Comparison of ENCODE assay signal across 8 mouse cellular contexts in genomic region chr2:127507077-127507774, GRCm38 (mm10). TPM values are rescaled to one million over a fixed set of nuclear protein-coding genes. Genes with fewer than 3 reads are reported as not detected.
DNase-seq lines count a peak whose midpoint lies in the region; ATAC-seq and TF ChIP-seq lines count a peak whose summit lies in the region.

No protein-coding gene starts in this region.

- no peak overlapping the region for H3K4me2 ChIP-seq in forebrain, embryonic 11.5 days (ENCODE audit: low read depth, low read length, severe bottlenecking)
- H3K4me2 ChIP-seq in lung, postnatal 0 days (replicated peaks; ENCODE audit: low read depth, low read length) = no peak overlapping the region

- H3K36me3 ChIP-seq in ES-Bruce4 (ENCODE audit: control insufficient read depth, insufficient read depth, low read length, poor library complexity, severe bottlenecking) = no peaks in the 10 kb centered on the region
- H3K36me3 ChIP-seq in forebrain, embryonic 11.5 days (ENCODE audit: control insufficient read depth, insufficient read depth, low read length) = no peaks in the 10 kb centered on the region
- no peaks in the 10 kb centered on the region for H3K36me3 ChIP-seq in hindbrain, embryonic 10.5 days
- no peaks in the 10 kb centered on the region for H3K36me3 ChIP-seq in lung, postnatal 0 days (ENCODE audit: insufficient read depth, low read length)

- ATAC-seq in forebrain, embryonic 11.5 days (replicated peaks; ENCODE audit: low FRiP score) = peak; percentile 74
- peak; percentile 66 for ATAC-seq in lung, postnatal 0 days

- peak; percentile 51 for DNase-seq in c-Kit-positive CD71-positive TER-119-negative erythroid progenitor cells, embryonic 14.5 days (ENCODE audit: low read depth)
- DNase-seq in forebrain, embryonic 11.5 days (ENCODE audit: low spot score) = peak; percentile 88
- DNase-seq in hindbrain, embryonic 10.5 days (ENCODE audit: low spot score) = peak; percentile 86
- DNase-seq in layer of hippocampus, postnatal 10 days (ENCODE audit: low spot score in 2 of 2) = peak; percentile 93 to 95
- peak; percentile 80 for DNase-seq in lung, postnatal 0 days (ENCODE audit: low spot score)
- DNase-seq in ovary, postnatal 14 days (ENCODE audit: low spot score) = peak; percentile 83
- peak; percentile 63 to 82 for DNase-seq in thymus, postnatal 10 days (ENCODE audit: low spot score in 2 of 2)

- TF ChIP-seq CTCF in ES-Bruce4 (IDR thresholded peaks at IDR 0.05; ENCODE audit: low read depth, low read length) = peak; percentile 98
- peak; percentile 98 for TF ChIP-seq CTCF in lung, postnatal 0 days (IDR thresholded peaks at IDR 0.05)

- H3K9me3 ChIP-seq in ES-Bruce4 (replicated peaks; ENCODE audit: control insufficient read depth, insufficient read depth, low read length, poor library complexity, severe bottlenecking) = no peaks in the 10 kb centered on the region
- H3K9me3 ChIP-seq in forebrain, embryonic 11.5 days (ENCODE audit: control insufficient read depth, low read length) = no peaks in the 10 kb centered on the region
- H3K9me3 ChIP-seq in hindbrain, embryonic 10.5 days = no peaks in the 10 kb centered on the region
- H3K9me3 ChIP-seq in lung, postnatal 0 days (ENCODE audit: low read length) = no peaks in the 10 kb centered on the region

- no peak overlapping the region for H3K27ac ChIP-seq in ES-Bruce4 (ENCODE audit: insufficient read depth, low read length)
- H3K27ac ChIP-seq in forebrain, embryonic 11.5 days (ENCODE audit: low read depth, low read length) = no peak overlapping the region
- H3K27ac ChIP-seq in hindbrain, embryonic 10.5 days = no peak overlapping the region
- H3K27ac ChIP-seq in lung, postnatal 0 days (ENCODE audit: low read length) = no peak overlapping the region

- H3K9ac ChIP-seq in ES-Bruce4 (ENCODE audit: low read depth, poor library complexity, severe bottlenecking) = no peak overlapping the region
- no peak overlapping the region for H3K9ac ChIP-seq in forebrain, embryonic 11.5 days (ENCODE audit: low read length)
- H3K9ac ChIP-seq in lung, postnatal 0 days (replicated peaks; ENCODE audit: low read depth) = no peak overlapping the region

- WGBS in forebrain, embryonic 11.5 days = 37% methylated on average over 7 of the region's 7 CpGs
- 31% methylated on average over 7 of the region's 7 CpGs for WGBS in hindbrain, embryonic 10.5 days
- 25% methylated on average over 7 of the region's 7 CpGs for WGBS in lung, postnatal 0 days

- H3K4me3 ChIP-seq in ES-Bruce4 (ENCODE audit: low read depth, low read length) = no peak overlapping the region
- H3K4me3 ChIP-seq in forebrain, embryonic 11.5 days (ENCODE audit: low read depth, low read length) = no peak overlapping the region
- no peak overlapping the region for H3K4me3 ChIP-seq in hindbrain, embryonic 10.5 days
- H3K4me3 ChIP-seq in lung, postnatal 0 days (ENCODE audit: low read depth, low read length) = no peak overlapping the region

- no peak for TF ChIP-seq POLR2A in ES-Bruce4 (IDR thresholded peaks at IDR 0.05; ENCODE audit: insufficient read depth, low read length)

- H3K4me1 ChIP-seq in ES-Bruce4 (ENCODE audit: control insufficient read depth, insufficient read depth, low read length) = no peaks in the 10 kb centered on the region
- H3K4me1 ChIP-seq in forebrain, embryonic 11.5 days (replicated peaks; ENCODE audit: control insufficient read depth, insufficient read depth, low read length) = no peaks in the 10 kb centered on the region
- H3K4me1 ChIP-seq in hindbrain, embryonic 10.5 days (replicated peaks) = peaks cover 47% of the 10 kb centered on the region
- H3K4me1 ChIP-seq in lung, postnatal 0 days (ENCODE audit: insufficient read depth, low read depth, low read length) = no peaks in the 10 kb centered on the region

- H3K27me3 ChIP-seq in ES-Bruce4 (ENCODE audit: control insufficient read depth, insufficient read depth, low read length, poor library complexity, severe bottlenecking) = no peaks in the 10 kb centered on the region
- H3K27me3 ChIP-seq in forebrain, embryonic 11.5 days (ENCODE audit: control insufficient read depth, insufficient read depth, low read length) = no peaks in the 10 kb centered on the region
- H3K27me3 ChIP-seq in hindbrain, embryonic 10.5 days (ENCODE audit: insufficient read depth, poor library complexity, severe bottlenecking) = peaks cover 29% of the 10 kb centered on the region
- no peaks in the 10 kb centered on the region for H3K27me3 ChIP-seq in lung, postnatal 0 days (replicated peaks; ENCODE audit: insufficient read depth, low read length)

- no peak for TF ChIP-seq EP300 in ES-Bruce4 (IDR thresholded peaks at IDR 0.05; ENCODE audit: insufficient read depth, low read depth, low read length)
- no peak for TF ChIP-seq EP300 in lung, postnatal 0 days (IDR thresholded peaks at IDR 0.05)

RNA-seq across cellular contexts. Expression of gene Kcnip3, which starts 14.7 kb away (rescaled TPM):
- polyA plus RNA-seq in ES-Bruce4 (2011; ENCODE audit: insufficient read depth, insufficient read length, low read depth, missing spikeins) = 2.0 and 2.8 TPM in 2 replicates
- polyA plus RNA-seq in forebrain, embryonic 11.5 days (2014; fragmentation: Nextera tagmentation; extraction: Ambion mirVana) = 4.6 and 6.3 TPM in 2 replicates
- polyA plus RNA-seq in hindbrain, embryonic 10.5 days (2016; fragmentation: Nextera tagmentation; extraction: Ambion mirVana) = 2.2 TPM in 2 replicates
- total RNA-seq in layer of hippocampus, postnatal 10 days (2021) = 10 to 100 TPM; 53.9 to 57.9 TPM
- polyA plus RNA-seq in lung, postnatal 0 days (2015; fragmentation: Nextera tagmentation; extraction: Ambion mirVana) = 0.63 and 1.1 TPM in 2 replicates

RNA-seq across cellular contexts. Expression of gene Prom2, which starts 34.0 kb away (rescaled TPM):
- 1.2 and 1.3 TPM in 2 replicates for polyA plus RNA-seq in ES-Bruce4 (2011; ENCODE audit: insufficient read depth, insufficient read length, low read depth, missing spikeins)
- polyA plus RNA-seq in forebrain, embryonic 11.5 days (2014; fragmentation: Nextera tagmentation; extraction: Ambion mirVana) = 0.48 and 0.63 TPM in 2 replicates
- polyA plus RNA-seq in hindbrain, embryonic 10.5 days (2016; fragmentation: Nextera tagmentation; extraction: Ambion mirVana) = 0.65 and 0.85 TPM in 2 replicates
- under 1 TPM; 0.07 to 0.14 TPM for total RNA-seq in layer of hippocampus, postnatal 10 days (2021)
- 0.40 and 0.53 TPM in 2 replicates for polyA plus RNA-seq in lung, postnatal 0 days (2015; fragmentation: Nextera tagmentation; extraction: Ambion mirVana)
